Mouse (Mus musculus): ENCODE measurements around the gene Disp2. TPM values are rescaled to one million over a fixed set of nuclear protein-coding genes. Genes with fewer than 3 reads are reported as not detected.

Gene Disp2
- polyA plus RNA-seq, 1 experiment, result 0.36 TPM

- Histone ChIP-seq H3K36me3 (ENCODE audit: control insufficient read depth, insufficient read depth, low read length) (no peaks in the 10 kb centered on the region), H3K27ac (ENCODE audit: control insufficient read depth, insufficient read depth, low read length) (no peak overlapping the region), H3K4me1 (replicated peaks; ENCODE audit: control insufficient read depth, insufficient read depth, low read length) (peaks cover 35% of the 10 kb centered on the region), H3K4me3 (ENCODE audit: control insufficient read depth, insufficient read depth, low read length) (no peak overlapping the region), H3K27me3 (ENCODE audit: control insufficient read depth, insufficient read depth, low read length) (no peaks in the 10 kb centered on the region)
- no peak for TF ChIP-seq POLR2A (IDR thresholded peaks at IDR 0.05; ENCODE audit: control insufficient read depth, extremely low read depth, insufficient read depth, low read length, poor library complexity)
- TF ChIP-seq CTCF (IDR thresholded peaks at IDR 0.05; ENCODE audit: borderline replicate concordance, control insufficient read depth, extremely low read depth, insufficient read depth, low read length, poor library complexity), result no peak
- DNase-seq, result no peak
- 38% methylated on average over 10 of the region's 10 CpGs for WGBS
These were observed 16.8 kb upstream of the Disp2 start for GRCm38 (mm10) chr2:118762784-118763148.

GRCm38 (mm10) chr2:118763469-118763868 is 16.1 kb upstream of the Disp2 start:
- Histone ChIP-seq H3K27me3 (ENCODE audit: control insufficient read depth, insufficient read depth, low read length) (no peaks in the 10 kb centered on the region), H3K4me3 (ENCODE audit: control insufficient read depth, insufficient read depth, low read length) (no peak overlapping the region), H3K27ac (ENCODE audit: control insufficient read depth, insufficient read depth, low read length) (no peak overlapping the region), H3K4me1 (replicated peaks; ENCODE audit: control insufficient read depth, insufficient read depth, low read length) (peaks cover 35% of the 10 kb centered on the region), H3K36me3 (ENCODE audit: control insufficient read depth, insufficient read depth, low read length) (no peaks in the 10 kb centered on the region)
- DNase-seq, result no peak
- TF ChIP-seq POLR2A (IDR thresholded peaks at IDR 0.05; ENCODE audit: control insufficient read depth, extremely low read depth, insufficient read depth, low read length, poor library complexity), result no peak
- WGBS, result 83% methylated on average over 7 of the region's 7 CpGs

DNA sequence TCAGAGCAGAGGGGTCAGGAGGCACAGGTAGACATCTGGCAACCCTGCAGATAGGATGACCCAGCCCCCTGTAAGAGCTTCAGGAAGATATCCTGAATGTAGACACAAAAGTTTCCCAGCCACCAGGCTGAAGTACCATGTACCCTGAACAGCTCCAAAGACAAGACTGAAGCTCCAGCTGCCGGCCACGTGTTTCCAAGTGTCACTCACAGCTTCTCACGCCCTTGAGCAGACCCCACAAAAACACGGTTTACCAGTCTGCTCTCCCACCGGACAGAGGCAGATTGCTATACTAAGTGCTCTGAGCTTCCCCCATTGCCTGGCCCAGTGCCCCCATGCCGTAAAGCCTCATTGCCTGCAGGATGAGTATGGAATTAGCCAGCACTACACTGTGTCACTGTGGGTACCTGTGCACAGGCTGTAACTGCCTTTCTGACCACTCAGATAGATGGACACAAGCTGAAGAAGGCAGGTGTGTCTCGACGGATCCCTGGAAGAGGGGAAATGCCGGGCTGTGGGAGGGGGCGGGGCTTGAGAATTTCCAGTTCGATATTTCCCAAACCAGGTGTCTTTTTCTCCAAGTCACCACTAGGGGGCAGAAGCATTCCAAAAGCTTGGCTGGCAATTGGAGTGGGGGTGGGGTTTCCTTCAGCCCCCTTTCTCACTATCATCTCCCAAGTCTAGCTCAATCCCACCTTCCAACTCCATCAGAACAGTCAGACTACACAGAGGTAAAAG is 15.3 kb upstream of the Disp2 start:
- no peak overlapping the region for H3K27ac ChIP-seq (ENCODE audit: control insufficient read depth, insufficient read depth, low read length)
- no peaks in the 10 kb centered on the region for H3K27me3 ChIP-seq (ENCODE audit: control insufficient read depth, insufficient read depth, low read length)
- TF ChIP-seq POLR2A (IDR thresholded peaks at IDR 0.05; ENCODE audit: control insufficient read depth, extremely low read depth, insufficient read depth, low read length, poor library complexity) (no peak), CTCF (IDR thresholded peaks at IDR 0.05; ENCODE audit: borderline replicate concordance, control insufficient read depth, extremely low read depth, insufficient read depth, low read length, poor library complexity) (peak; percentile 68; the same call in 1 of the 2 replicates)
- peak; percentile 58 for DNase-seq
- H3K4me1 ChIP-seq (replicated peaks; ENCODE audit: control insufficient read depth, insufficient read depth, low read length), result peaks cover 35% of the 10 kb centered on the region
- H3K4me3 ChIP-seq (ENCODE audit: control insufficient read depth, insufficient read depth, low read length), result no peak overlapping the region
- H3K36me3 ChIP-seq (ENCODE audit: control insufficient read depth, insufficient read depth, low read length), result no peaks in the 10 kb centered on the region
- 50% methylated on average over 11 of the region's 11 CpGs for WGBS

GRCm38 (mm10) chr2:118764875-118765274 is 14.6 kb upstream of the Disp2 start:
- Histone ChIP-seq H3K27me3 (ENCODE audit: control insufficient read depth, insufficient read depth, low read length) (no peaks in the 10 kb centered on the region), H3K36me3 (ENCODE audit: control insufficient read depth, insufficient read depth, low read length) (no peaks in the 10 kb centered on the region), H3K4me1 (replicated peaks; ENCODE audit: control insufficient read depth, insufficient read depth, low read length) (peaks cover 33% of the 10 kb centered on the region), H3K27ac (ENCODE audit: control insufficient read depth, insufficient read depth, low read length) (no peak overlapping the region), H3K4me3 (ENCODE audit: control insufficient read depth, insufficient read depth, low read length) (no peak overlapping the region)
- 91% methylated on average over 5 of the region's 5 CpGs for WGBS
- DNase-seq, result no peak
- TF ChIP-seq CTCF (IDR thresholded peaks at IDR 0.05; ENCODE audit: borderline replicate concordance, control insufficient read depth, extremely low read depth, insufficient read depth, low read length, poor library complexity), result no peak
- no peak for TF ChIP-seq POLR2A (IDR thresholded peaks at IDR 0.05; ENCODE audit: control insufficient read depth, extremely low read depth, insufficient read depth, low read length, poor library complexity)

- Histone ChIP-seq H3K4me3 (ENCODE audit: control insufficient read depth, insufficient read depth, low read length) (no peak overlapping the region), H3K4me1 (replicated peaks; ENCODE audit: control insufficient read depth, insufficient read depth, low read length) (peaks cover 33% of the 10 kb centered on the region), H3K27me3 (ENCODE audit: control insufficient read depth, insufficient read depth, low read length) (no peaks in the 10 kb centered on the region), H3K27ac (ENCODE audit: control insufficient read depth, insufficient read depth, low read length) (no peak overlapping the region), H3K36me3 (ENCODE audit: control insufficient read depth, insufficient read depth, low read length) (no peaks in the 10 kb centered on the region)
- 49% methylated on average over 10 of the region's 10 CpGs for WGBS
- TF ChIP-seq CTCF (IDR thresholded peaks at IDR 0.05; ENCODE audit: borderline replicate concordance, control insufficient read depth, extremely low read depth, insufficient read depth, low read length, poor library complexity), result no peak
- TF ChIP-seq POLR2A (IDR thresholded peaks at IDR 0.05; ENCODE audit: control insufficient read depth, extremely low read depth, insufficient read depth, low read length, poor library complexity), result no peak
- no peak for DNase-seq
These were observed 13.2 kb upstream of the Disp2 start for GRCm38 (mm10) chr2:118766041-118767033.

- H3K27ac ChIP-seq (ENCODE audit: control insufficient read depth, insufficient read depth, low read length), result no peak within 1 kb of the TSS
- H3K4me1 ChIP-seq (replicated peaks; ENCODE audit: control insufficient read depth, insufficient read depth, low read length), result no peaks in the 10 kb centered on the region
- WGBS, result 92% methylated on average over 6 of the region's 6 CpGs
- DNase-seq, result no peak
- no peak within 1 kb of the TSS for H3K4me3 ChIP-seq (ENCODE audit: control insufficient read depth, insufficient read depth, low read length)
- H3K27me3 ChIP-seq (ENCODE audit: control insufficient read depth, insufficient read depth, low read length), result no peaks in the 10 kb centered on the region
- no peak for TF ChIP-seq POLR2A (IDR thresholded peaks at IDR 0.05; ENCODE audit: control insufficient read depth, extremely low read depth, insufficient read depth, low read length, poor library complexity)
- H3K36me3 ChIP-seq (ENCODE audit: control insufficient read depth, insufficient read depth, low read length), result no peaks in the 10 kb centered on the region
These were observed 7.2 kb upstream of the Disp2 start, which contains the start of gene Phgr1 for GRCm38 (mm10) chr2:118772158-118772874. Gene Phgr1, plus strand, starts transcription at chr2:118772769.
